Mouse (Mus musculus) ES-Bruce4 (cell line): ENCODE data around the gene Pde4d.

Experiments
- CTCF ChIP-seq: IDR thresholded peaks from one replicate; pipeline ENCODE4 v1.8.1; 2011; ENCODE audit warnings: low read depth, low read length
- POLR2A ChIP-seq: IDR thresholded peaks from one replicate; pipeline ENCODE4 v1.8.1; 2011; ENCODE audit warnings: low read length; ENCODE audit not compliant: insufficient read depth

DNA sequence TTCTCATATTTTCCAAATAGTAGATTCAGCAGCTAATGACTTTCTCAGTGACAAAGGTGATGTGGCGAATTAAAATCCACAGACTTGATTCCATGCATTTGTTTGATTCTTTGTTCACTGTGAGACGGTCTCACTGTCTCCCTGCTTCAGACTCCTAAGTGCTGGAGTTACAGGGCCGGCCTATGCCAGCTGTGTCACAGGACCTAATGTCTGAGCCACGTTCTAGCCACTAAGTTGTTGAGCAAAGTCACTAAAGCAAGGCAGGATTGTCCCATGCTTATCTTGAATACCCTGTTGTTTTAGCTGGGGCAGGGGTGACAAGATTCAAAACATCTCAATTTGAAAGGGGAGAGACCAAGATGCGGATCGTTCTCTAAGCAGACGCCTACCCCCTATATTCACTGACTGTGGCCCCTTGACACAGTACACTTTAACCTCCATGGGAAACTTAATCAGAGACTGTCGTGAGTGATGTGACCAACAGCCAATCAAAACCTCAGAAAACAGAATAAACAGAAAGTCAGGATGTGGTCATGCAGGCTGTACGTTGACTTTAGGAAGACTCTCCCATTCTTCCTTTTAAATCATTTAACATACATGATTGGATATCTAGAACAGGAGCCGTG is 1195.6 kb downstream of the Pde4d start:
- TF ChIP-seq CTCF: no peak
- no peak for TF ChIP-seq POLR2A
